Mouse (Mus musculus) hindbrain, postnatal 0 days (tissue): ENCODE measurements around the gene Slc12a7. TPM values are rescaled to one million over a fixed set of nuclear protein-coding genes. Genes with fewer than 3 reads are reported as not detected.

ENCODE experiments used
- ATAC-seq: fragments of 200-750 bp; cut with Nextera tagmentation; 2 replicates; pipeline ENCODE4 v1.8.0; 2017; ENCODE audit warnings: mild to moderate bottlenecking, moderate TSS enrichment, moderate library complexity
- DNase-seq: peaks from one replicate; pipeline ENCODE4 v3.0.0-alpha.2; 2015; ENCODE audit warnings: low spot score
- H3K27ac ChIP-seq: fragments of 300-500 bp; sonication (generic); 2 replicates; pipeline ENCODE4 v1.5.1; 2014; ENCODE audit warnings: mild to moderate bottlenecking
- H3K27me3 ChIP-seq: fragments of 300-500 bp; sonication (generic); 2 replicates; pipeline ENCODE4 v1.6.1; 2014; ENCODE audit warnings: low read length, mixed read lengths; ENCODE audit not compliant: insufficient read depth
- H3K36me3 ChIP-seq: fragments of 300-500 bp; sonication (generic); 2 replicates; pipeline ENCODE4 v1.6.1; 2014; ENCODE audit warnings: low read length, mixed read lengths; ENCODE audit not compliant: insufficient read depth
- H3K4me1 ChIP-seq: fragments of 300-500 bp; sonication (generic); 2 replicates; pipeline ENCODE4 v1.6.1; 2014; ENCODE audit warnings: antibody characterized with exemption, low read length, mixed read lengths; ENCODE audit not compliant: insufficient read depth
- H3K4me2 ChIP-seq: fragments of 300-500 bp; sonication (generic); 2 replicates; pipeline ENCODE4 v1.6.1; 2014; ENCODE audit warnings: low read depth, mild to moderate bottlenecking, low read length, moderate library complexity, mixed read lengths
- H3K4me3 ChIP-seq: fragments of 300-500 bp; sonication (generic); 2 replicates; pipeline ENCODE4 v1.5.1; 2014; ENCODE audit warnings: low read length
- H3K9ac ChIP-seq: fragments of 300-500 bp; sonication (generic); replicated peaks from 2 replicates; pipeline ENCODE4 v1.6.1; 2014; ENCODE audit warnings: mild to moderate bottlenecking, low read length, moderate library complexity, mixed read lengths
- H3K9me3 ChIP-seq: fragments of 300-500 bp; sonication (generic); 2 replicates; pipeline ENCODE4 v1.6.1; 2016; ENCODE audit warnings: low read length, mixed read lengths
- CTCF ChIP-seq: IDR thresholded peaks from 2 replicates; pipeline ENCODE4 v1.5.1; 2016; ENCODE audit warnings: antibody characterized with exemption, control low read depth, low read depth
- WGBS: fragments of 180-500 bp; shearing (Covaris S2); extraction: QIAGEN DNeasy Blood & Tissue Kit; methylation state at CpG from one replicate; pipeline ENCODE4 v1.1.7; 2014; 5-methylcytosine and 5-hydroxymethylcytosine counted together
- polyA plus RNA-seq: library from polyadenylated mRNA; unstranded; fragments of >200 nt; fragmentation: Nextera tagmentation; extraction: Ambion mirVana; gene quantifications from 2 replicates; pipeline ENCODE4 v1.2.1, GENCODE M21; 2015
- total RNA-seq: library from RNA; depleted of rRNA; stranded (reverse); fragments of >200 nt; gene quantifications from 2 replicates; pipeline ENCODE4 v1.2.3, GENCODE M21; 2014

Slc12a7 gene
- total and polyA plus RNA-seq, 2 experiments from 2014 or later, result 4.3 to 11.0 TPM

DNA sequence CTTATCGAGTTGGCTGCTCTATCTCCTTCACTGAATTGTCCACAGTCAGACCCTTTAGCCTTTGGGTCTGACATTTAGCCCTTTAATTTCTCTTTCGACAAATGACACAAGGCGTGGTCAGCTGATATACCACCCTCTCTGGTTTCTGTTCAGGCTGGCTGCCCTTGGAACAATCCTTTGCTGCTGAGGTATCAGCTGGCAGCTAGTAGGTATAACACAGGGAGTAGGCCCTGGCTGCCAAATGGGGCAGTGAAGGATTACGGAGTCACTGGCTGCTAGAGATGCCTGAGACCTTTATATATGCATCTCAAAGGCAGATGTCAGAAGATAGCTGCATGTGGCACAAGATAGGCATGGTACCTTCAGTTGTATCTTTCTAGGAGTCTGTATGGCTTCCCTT, 42.9 kb downstream of the Slc12a7 start:
- DNase-seq (no peak), ATAC-seq (no peak)
- Histone ChIP-seq H3K9me3 (no peaks in the 10 kb centered on the region), H3K27me3 (no peaks in the 10 kb centered on the region), H3K4me3 (no peak overlapping the region), H3K4me2 (no peak overlapping the region), H3K36me3 (no peaks in the 10 kb centered on the region), H3K9ac (no peak overlapping the region), H3K27ac (no peak overlapping the region), H3K4me1 (no peaks in the 10 kb centered on the region; the same call in 1 of the 2 replicates)
- 76% methylated on average over 4 of the region's 4 CpGs for WGBS
- no peak for TF ChIP-seq CTCF

DNA sequence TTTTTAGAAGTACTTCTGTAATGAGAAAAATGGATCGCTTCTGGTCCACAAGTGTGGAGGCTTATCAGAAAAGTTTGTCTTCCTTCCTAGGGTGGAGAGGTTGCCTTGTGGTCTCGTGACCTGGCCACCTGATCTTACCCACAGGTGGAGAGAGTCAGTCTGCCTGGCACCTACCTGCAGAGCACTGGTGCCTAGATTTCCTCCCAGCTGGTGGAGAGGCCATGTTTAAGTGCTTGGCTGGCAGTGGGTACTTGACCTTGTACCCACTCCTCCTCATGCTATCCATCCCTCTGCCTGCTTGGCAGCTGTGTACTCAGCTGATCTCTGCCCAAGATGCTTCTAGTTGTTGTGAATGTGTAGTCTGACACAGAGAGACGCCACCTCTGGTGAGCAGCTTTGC, 44.7 kb downstream of the Slc12a7 start:
- no peaks in the 10 kb centered on the region for H3K27me3 ChIP-seq
- WGBS, result 89% methylated on average over 3 of the region's 3 CpGs
- no peak for TF ChIP-seq CTCF

DNA sequence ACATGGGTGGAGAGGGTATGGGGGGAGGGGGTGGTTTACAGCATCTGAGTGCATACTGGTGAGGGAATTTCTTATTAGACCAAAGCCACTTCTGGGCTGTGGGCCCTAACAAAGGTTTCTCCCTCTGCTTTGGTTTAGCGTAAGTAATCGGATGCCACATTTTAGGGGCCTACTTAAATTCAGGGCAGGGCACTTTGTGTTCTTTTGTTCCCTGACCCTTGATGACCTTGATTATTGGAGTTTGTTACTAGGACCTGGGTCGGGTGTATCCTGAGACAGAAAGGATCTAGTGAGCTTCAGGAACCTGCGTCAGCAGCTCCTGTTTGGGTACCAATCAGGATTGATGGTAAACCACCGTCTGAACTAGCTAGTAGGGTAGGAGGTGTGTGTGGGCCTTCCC, 49.6 kb downstream of the Slc12a7 start:
- Histone ChIP-seq H3K9me3 (no peaks in the 10 kb centered on the region), H3K27ac (no peak overlapping the region), H3K4me1 (no peaks in the 10 kb centered on the region), H3K36me3 (no peaks in the 10 kb centered on the region), H3K4me3 (no peak overlapping the region), H3K27me3 (no peaks in the 10 kb centered on the region), H3K4me2 (no peak overlapping the region), H3K9ac (no peak overlapping the region)
- 59% methylated on average over 5 of the region's 5 CpGs for WGBS
- TF ChIP-seq CTCF, result no peak
- DNase-seq, result no peak
- no peak for ATAC-seq

More for the DNA sequence above, 44.7 kb downstream of the Slc12a7 start:
- H3K4me1 ChIP-seq, result no peaks in the 10 kb centered on the region; the same call in 1 of the 2 replicates
- no peak for ATAC-seq
- H3K36me3 ChIP-seq, result no peaks in the 10 kb centered on the region
- no peak overlapping the region for H3K27ac ChIP-seq
- H3K4me2 ChIP-seq, result no peak overlapping the region
- no peak for DNase-seq
- no peak overlapping the region for H3K9ac ChIP-seq
- no peak overlapping the region for H3K4me3 ChIP-seq
- no peaks in the 10 kb centered on the region for H3K9me3 ChIP-seq

DNA sequence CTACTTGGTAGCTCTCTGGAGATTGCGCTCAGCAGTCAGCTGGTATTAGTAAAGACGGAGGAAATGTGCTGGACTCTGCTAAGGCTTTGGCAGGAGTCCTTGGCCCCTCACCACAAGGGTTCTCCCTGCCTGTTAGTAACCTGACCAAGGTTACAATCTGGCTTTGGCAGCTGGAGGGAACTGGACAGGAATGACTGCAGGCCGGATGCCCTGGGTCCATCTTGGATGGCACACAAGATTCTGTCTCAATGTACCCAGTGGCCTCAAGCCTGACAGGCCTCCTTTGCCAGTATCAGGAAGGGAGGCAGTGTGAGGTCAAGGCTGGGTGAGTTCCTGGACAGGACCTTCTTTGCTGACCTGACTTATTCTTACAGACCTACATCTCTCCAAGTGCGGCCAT, 59.3 kb downstream of the Slc12a7 start:
- no peak overlapping the region for H3K4me2 ChIP-seq
- no peak overlapping the region for H3K9ac ChIP-seq
- H3K36me3 ChIP-seq, result no peaks in the 10 kb centered on the region
- DNase-seq, result no peak
- no peaks in the 10 kb centered on the region for H3K9me3 ChIP-seq
- no peak for ATAC-seq
- no peaks in the 10 kb centered on the region for H3K27me3 ChIP-seq
- H3K4me3 ChIP-seq, result no peak overlapping the region
- no peaks in the 10 kb centered on the region for H3K4me1 ChIP-seq
- 81% methylated on average over 4 of the region's 4 CpGs for WGBS
- H3K27ac ChIP-seq, result no peak overlapping the region
- TF ChIP-seq CTCF, result no peak

DNA sequence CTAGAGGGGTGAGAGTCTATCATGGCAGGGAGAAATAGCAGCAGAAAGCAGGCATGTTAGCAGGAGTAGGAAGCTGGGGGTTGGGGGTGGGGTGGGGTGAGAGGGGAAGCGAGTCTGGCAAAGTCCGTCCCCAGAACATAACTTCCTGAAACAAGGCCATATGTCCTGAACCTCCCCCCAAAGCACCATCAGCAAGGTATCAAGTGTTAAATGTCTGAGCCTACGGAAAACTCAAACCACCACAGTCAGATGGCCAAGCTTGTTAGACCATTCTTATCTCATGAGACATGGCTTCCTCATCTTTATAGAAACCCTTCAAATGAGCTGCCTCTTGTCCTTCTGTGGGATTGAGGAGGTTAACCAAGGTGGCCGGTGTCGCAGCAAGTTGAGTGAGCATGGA, 60.3 kb downstream of the Slc12a7 start:
- TF ChIP-seq CTCF, result no peak
- ATAC-seq (no peak), DNase-seq (no peak)
- H3K4me2 ChIP-seq, result no peak overlapping the region
- H3K9ac ChIP-seq, result no peak overlapping the region
- no peaks in the 10 kb centered on the region for H3K27me3 ChIP-seq
- H3K9me3 ChIP-seq, result no peaks in the 10 kb centered on the region
- H3K27ac ChIP-seq, result no peak overlapping the region
- no peak overlapping the region for H3K4me3 ChIP-seq
- no peaks in the 10 kb centered on the region for H3K36me3 ChIP-seq
- H3K4me1 ChIP-seq, result no peaks in the 10 kb centered on the region
- 96% methylated on average over 5 of the region's 5 CpGs for WGBS

DNA sequence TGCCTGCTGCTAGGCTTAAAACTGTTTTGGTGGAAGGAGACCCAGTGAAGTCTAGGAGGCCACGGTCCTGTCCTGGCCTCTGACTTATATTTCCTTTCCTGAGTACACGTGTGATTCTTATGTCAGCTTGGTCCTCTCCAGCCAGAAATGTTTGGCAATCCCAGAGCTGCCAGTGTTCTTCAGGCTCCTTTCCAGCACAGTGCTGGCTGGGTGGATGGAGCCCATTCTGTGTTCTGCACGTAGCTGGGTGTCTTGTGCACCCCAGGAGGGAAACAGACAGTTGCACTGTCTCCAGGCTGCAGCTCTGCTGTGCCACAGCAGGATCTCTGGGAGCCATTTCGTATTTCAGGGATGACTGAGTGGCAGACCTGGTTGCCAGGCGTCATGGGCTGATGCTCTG, 66.2 kb downstream of the Slc12a7 start:
- H3K9me3 ChIP-seq, result no peaks in the 10 kb centered on the region
- TF ChIP-seq CTCF, result no peak
- WGBS, result 65% methylated on average over 5 of the region's 5 CpGs
- H3K4me3 ChIP-seq, result no peak overlapping the region
- H3K27ac ChIP-seq, result no peak overlapping the region
- no peak for DNase-seq
- ATAC-seq, result no peak
- H3K36me3 ChIP-seq, result no peaks in the 10 kb centered on the region
- H3K4me2 ChIP-seq, result no peak overlapping the region
- H3K9ac ChIP-seq, result no peak overlapping the region
- no peaks in the 10 kb centered on the region for H3K4me1 ChIP-seq
- H3K27me3 ChIP-seq, result no peaks in the 10 kb centered on the region

DNA sequence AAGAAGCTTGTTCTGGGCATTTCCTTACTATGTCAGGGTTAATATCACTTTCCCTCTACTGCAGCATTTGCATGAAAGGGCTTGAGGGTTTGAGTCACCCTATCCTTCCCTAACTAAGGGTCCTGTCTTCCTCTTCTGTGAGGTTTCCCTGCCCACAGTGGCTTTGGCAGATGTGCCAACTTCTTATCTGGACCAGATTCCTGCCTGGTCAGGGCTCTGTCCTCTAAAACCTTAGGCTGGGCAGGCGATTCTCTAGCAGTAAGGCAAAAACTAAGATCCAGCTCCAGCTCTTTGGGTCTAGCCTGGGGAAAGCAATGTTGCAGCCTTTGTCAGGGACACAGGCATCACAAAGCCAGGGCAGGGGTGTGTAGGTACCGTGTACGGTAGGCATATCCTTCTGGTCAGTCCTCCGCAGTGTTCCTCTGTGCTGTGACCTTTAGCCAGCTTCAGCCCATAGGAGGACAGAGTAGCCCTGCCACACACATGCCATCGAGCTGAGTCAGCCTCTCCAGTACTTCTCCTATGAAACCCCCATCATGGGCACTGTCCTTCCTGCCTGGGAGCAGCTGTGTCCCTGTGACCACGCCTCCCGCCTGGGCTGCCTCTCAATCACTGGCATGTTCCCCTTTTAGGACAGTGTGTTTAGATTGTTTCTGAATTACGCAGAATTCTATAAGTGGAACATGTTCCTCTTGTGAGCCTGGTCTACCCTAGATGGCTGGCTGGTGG, 70.7 kb downstream of the Slc12a7 start:
- 91% methylated on average over 8 of the region's 8 CpGs for WGBS
- DNase-seq, result no peak
- no peak for ATAC-seq
- no peak overlapping the region for H3K9ac ChIP-seq
- no peaks in the 10 kb centered on the region for H3K27me3 ChIP-seq
- no peak overlapping the region for H3K4me3 ChIP-seq
- no peaks in the 10 kb centered on the region for H3K9me3 ChIP-seq
- H3K27ac ChIP-seq, result no peak overlapping the region
- H3K4me1 ChIP-seq, result no peaks in the 10 kb centered on the region
- H3K36me3 ChIP-seq, result no peaks in the 10 kb centered on the region
- no peak for TF ChIP-seq CTCF
- no peak overlapping the region for H3K4me2 ChIP-seq
